Mouse (Mus musculus) MEL (cell line): ENCODE results near the gene Olfr877. TPM values are rescaled to one million over a fixed set of nuclear protein-coding genes. Genes with fewer than 3 reads are reported as not detected.

Experiments used
- DNase-seq: peaks from one replicate; pipeline ENCODE4 v3.0.0; 2011; ENCODE audit warnings: low read depth, low spot score
- H3K27ac ChIP-seq: 2 replicates; pipeline ENCODE4 v1.5.1; 2012; ENCODE audit warnings: low read depth, mild to moderate bottlenecking, control low read depth, low read length, moderate library complexity; ENCODE audit not compliant: control insufficient read depth
- H3K27me3 ChIP-seq, 2 experiments: fragments of 150-350 bp in 1 of 2; sonication (generic) in 1 of 2; 2 replicates each; pipeline ENCODE4 v1.6.1; 2012; ENCODE audit warnings: low read length in 2 of 2, mild to moderate bottlenecking in 2 of 2, improper control_type of control experiment in 1 of 2, moderate library complexity in 1 of 2; ENCODE audit not compliant: insufficient read depth in 2 of 2, control insufficient read depth in 1 of 2
- H3K36me3 ChIP-seq, 2 experiments: 2 replicates each; pipeline ENCODE4 v1.6.1; 2012 to 2014; ENCODE audit warnings: low read length in 2 of 2, improper control_type of control experiment in 1 of 2, inconsistent platforms in 1 of 2, mild to moderate bottlenecking in 1 of 2; ENCODE audit not compliant: insufficient read depth in 2 of 2, control insufficient read depth in 1 of 2
- H3K4me1 ChIP-seq, 2 experiments: fragments of 150-350 bp in 1 of 2; sonication (generic) in 1 of 2; 2 replicates each; pipeline ENCODE4 v1.6.1; 2012; ENCODE audit warnings: low read length in 2 of 2, improper control_type of control experiment in 1 of 2, mild to moderate bottlenecking in 1 of 2; ENCODE audit not compliant: insufficient read depth in 2 of 2, control insufficient read depth in 1 of 2
- H3K4me3 ChIP-seq, 2 experiments: fragments of 150-350 bp in 1 of 2; sonication (generic) in 1 of 2; 2 replicates each; pipeline ENCODE4 v1.5.1; 2012; ENCODE audit warnings: low read depth in 2 of 2, low read length in 2 of 2, mild to moderate bottlenecking in 2 of 2, moderate library complexity in 2 of 2, control low read depth in 1 of 2, improper control_type of control experiment in 1 of 2; ENCODE audit not compliant: control insufficient read depth in 1 of 2, insufficient read depth in 1 of 2
- H3K79me2 ChIP-seq: 2 replicates; pipeline ENCODE4 v1.6.1; 2012; ENCODE audit warnings: mild to moderate bottlenecking, low read length, moderate library complexity; ENCODE audit not compliant: control insufficient read depth, poor library complexity, insufficient read depth
- H3K9ac ChIP-seq: 2 replicates; pipeline ENCODE4 v1.6.1; 2012; ENCODE audit warnings: low read depth, mild to moderate bottlenecking, control low read depth, low read length, moderate library complexity; ENCODE audit not compliant: control insufficient read depth, poor library complexity, severe bottlenecking
- H3K9me3 ChIP-seq: fragments of 150-350 bp; sonication (generic); replicated peaks from 2 replicates; pipeline ENCODE4 v1.6.1; 2012; ENCODE audit warnings: mild to moderate bottlenecking, low read length, improper control_type of control experiment, moderate library complexity; ENCODE audit not compliant: insufficient read depth
- CHD1 ChIP-seq: IDR thresholded peaks from 2 replicates; pipeline ENCODE4 v1.6.1; 2012; ENCODE audit warnings: low read depth, mild to moderate bottlenecking, inconsistent platforms, low read length, improper control_type of control experiment
- E2F4 ChIP-seq: IDR thresholded peaks from 2 replicates; pipeline ENCODE4 v1.6.1; 2011; ENCODE audit warnings: low read depth, low read length, improper control_type of control experiment, borderline replicate concordance
- EP300 ChIP-seq, 2 experiments: IDR thresholded peaks; 2 replicates each; pipeline ENCODE4 v1.6.1; 2011; ENCODE audit warnings: improper control_type of control experiment in 2 of 2, low read length in 2 of 2, low read depth in 1 of 2, mild to moderate bottlenecking in 1 of 2
- ETS1 ChIP-seq: IDR thresholded peaks from 2 replicates; pipeline ENCODE4 v1.6.1; 2012; ENCODE audit warnings: low read depth, mild to moderate bottlenecking, inconsistent platforms, low read length, improper control_type of control experiment, moderate library complexity
- JUND ChIP-seq: IDR thresholded peaks from 2 replicates; pipeline ENCODE4 v1.6.1; 2011; ENCODE audit warnings: low read depth, mild to moderate bottlenecking, improper control_type of control experiment, low read length
- MXI1 ChIP-seq: IDR thresholded peaks from 2 replicates; pipeline ENCODE4 v1.6.1; 2011; ENCODE audit warnings: mild to moderate bottlenecking, low read depth, low read length, improper control_type of control experiment
- NELFE ChIP-seq: IDR thresholded peaks from 2 replicates; pipeline ENCODE4 v1.6.1; 2011; ENCODE audit warnings: low read depth, low read length, improper control_type of control experiment
- NRF1 ChIP-seq: IDR thresholded peaks from 2 replicates; pipeline ENCODE4 v1.6.1; 2014; ENCODE audit warnings: low read depth, mild to moderate bottlenecking, inconsistent platforms, low read length, improper control_type of control experiment, moderate library complexity; ENCODE audit not compliant: poor library complexity, insufficient read depth, severe bottlenecking
- POLR2A ChIP-seq, 2 experiments: IDR thresholded peaks; 2 replicates each; pipeline ENCODE4 v1.6.1; 2011 to 2012; ENCODE audit warnings: low read length in 2 of 2, mild to moderate bottlenecking in 2 of 2, control low read depth in 1 of 2, improper control_type of control experiment in 1 of 2, low read depth in 1 of 2, moderate library complexity in 1 of 2; ENCODE audit not compliant: control insufficient read depth in 1 of 2, insufficient read depth in 1 of 2, poor library complexity in 1 of 2
- POLR2AphosphoS5 ChIP-seq: IDR thresholded peaks from 2 replicates; pipeline ENCODE4 v1.6.1; 2012; ENCODE audit warnings: low read depth, borderline replicate concordance, mild to moderate bottlenecking, inconsistent platforms, low read length, moderate library complexity, mixed read lengths
- RAD21 ChIP-seq: IDR thresholded peaks from 2 replicates; pipeline ENCODE4 v1.6.1; 2011; ENCODE audit warnings: mild to moderate bottlenecking, low read depth, low read length, improper control_type of control experiment
- RCOR1 ChIP-seq: IDR thresholded peaks from 2 replicates; pipeline ENCODE4 v1.6.1; 2012; ENCODE audit warnings: low read depth, mild to moderate bottlenecking, inconsistent platforms, low read length, improper control_type of control experiment
- SIN3A ChIP-seq: IDR thresholded peaks from 2 replicates; pipeline ENCODE4 v1.6.1; 2012; ENCODE audit warnings: low read length, improper control_type of control experiment, inconsistent platforms
- SMC3 ChIP-seq: IDR thresholded peaks from 2 replicates; pipeline ENCODE4 v1.6.1; 2011; ENCODE audit warnings: low read depth, low read length, improper control_type of control experiment
- TBP ChIP-seq: IDR thresholded peaks from 2 replicates; pipeline ENCODE4 v1.8.0; 2011; ENCODE audit warnings: low read depth, low read length, improper control_type of control experiment
- UBTF ChIP-seq: IDR thresholded peaks from 2 replicates; pipeline ENCODE4 v1.6.1; 2012; ENCODE audit warnings: low read depth, mild to moderate bottlenecking, inconsistent platforms, low read length, improper control_type of control experiment, moderate library complexity, borderline replicate concordance; ENCODE audit not compliant: insufficient read depth
- ZNF384 ChIP-seq: IDR thresholded peaks from 2 replicates; pipeline ENCODE4 v1.6.1; 2012; ENCODE audit warnings: low read depth, mild to moderate bottlenecking, inconsistent platforms, low read length, improper control_type of control experiment
- polyA plus RNA-seq, 2 experiments: library from polyadenylated mRNA; stranded (reverse) in 1 of 2; unstranded in 1 of 2; fragments of >175 nt in 1 of 2; fragments of >200 nt in 1 of 2; gene quantifications; 2 replicates each; pipeline versions ENCODE4 v1.2.1 to v1.2.4; 2012; ENCODE audit warnings: low replicate concordance in 2 of 2, low read depth in 1 of 2; ENCODE audit not compliant: insufficient read length in 2 of 2, insufficient read depth in 1 of 2, missing spikeins in 1 of 2
- total RNA-seq: library from RNA; depleted of rRNA; stranded (reverse); fragments of 300-350 nt; gene quantifications from 2 replicates; pipeline ENCODE4 v1.2.3, GENCODE M21; 2012

Gene Olfr877
- total and polyA plus RNA-seq, 3 experiments, result not detected

DNA sequence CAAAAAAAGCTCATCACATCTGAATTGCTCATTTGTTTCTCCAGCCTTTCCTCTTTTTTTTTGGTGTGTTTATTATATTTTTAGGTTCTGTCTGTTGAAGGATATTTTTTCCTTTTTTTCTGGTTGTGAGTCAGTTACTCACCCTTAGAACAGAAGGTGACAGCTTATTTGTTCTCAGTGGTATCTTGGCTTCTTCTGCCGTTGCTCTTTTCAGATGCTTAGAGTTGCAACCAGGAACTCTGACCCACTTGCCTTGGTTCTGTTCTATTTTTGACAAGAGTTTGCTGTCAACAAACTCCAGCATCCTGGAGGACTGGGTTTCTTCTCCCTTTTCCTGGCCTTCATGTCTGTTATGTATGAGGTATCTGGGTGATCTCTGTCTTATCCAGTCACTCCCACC lies 9.3 kb downstream of the Olfr877 start:
- H3K4me1 ChIP-seq, result no peaks in the 10 kb centered on the region
- TF ChIP-seq JUND (no peak), ETS1 (no peak), UBTF (no peak), POLR2AphosphoS5 (no peak), RCOR1 (no peak), RAD21 (no peak), CHD1 (no peak), NELFE (no peak), NRF1 (no peak), E2F4 (no peak), EP300 (IDR thresholded peaks at IDR 0.05; ENCODE audit: low read depth in 1 of 2, low read length in 2 of 2) (no peak), ZNF384 (no peak), SIN3A (no peak), TBP (no peak), POLR2A (IDR thresholded peaks at IDR 0.05; ENCODE audit: control insufficient read depth in 1 of 2, insufficient read depth in 1 of 2, low read depth in 1 of 2, low read length in 2 of 2, poor library complexity in 1 of 2) (no peak), MXI1 (no peak)
- no peak overlapping the region for H3K4me3 ChIP-seq
- no peak for DNase-seq
- H3K79me2 ChIP-seq, result no peaks in the 10 kb centered on the region
- H3K9me3 ChIP-seq, result no peaks in the 10 kb centered on the region
- no peak overlapping the region for H3K9ac ChIP-seq
- H3K27ac ChIP-seq, result no peak overlapping the region
- H3K27me3 ChIP-seq, result no peaks in the 10 kb centered on the region
- H3K36me3 ChIP-seq, result no peaks in the 10 kb centered on the region

DNA sequence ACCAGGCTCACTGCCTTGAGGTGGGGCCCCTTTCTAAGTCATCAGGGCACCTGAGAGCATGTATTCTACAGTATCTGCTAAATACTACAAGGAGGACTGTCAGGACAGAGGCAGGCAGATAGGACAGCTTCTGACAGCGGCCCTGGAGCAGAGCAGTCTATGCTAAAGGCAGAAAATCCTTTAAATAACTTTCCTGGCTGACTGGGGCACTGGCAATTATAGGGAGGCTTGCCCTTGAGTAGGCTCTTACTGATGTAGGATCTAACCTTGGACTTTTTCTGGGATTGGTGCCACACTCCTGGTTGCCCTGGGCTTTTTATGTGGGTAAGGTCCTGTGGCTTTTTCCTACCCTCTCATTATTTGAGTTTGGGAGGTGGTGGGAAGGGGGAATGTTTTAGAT lies 16.2 kb downstream of the Olfr877 start:
- H3K27me3 ChIP-seq, result no peaks in the 10 kb centered on the region
- no peaks in the 10 kb centered on the region for H3K9me3 ChIP-seq
- no peaks in the 10 kb centered on the region for H3K4me1 ChIP-seq
- DNase-seq, result no peak
- H3K27ac ChIP-seq, result no peak overlapping the region
- no peaks in the 10 kb centered on the region for H3K79me2 ChIP-seq
- no peak overlapping the region for H3K4me3 ChIP-seq
- TF ChIP-seq ETS1, result no peak
- no peak for TF ChIP-seq SMC3
- TF ChIP-seq ZNF384, result no peak
- TF ChIP-seq, all 39 proteins: peak for 0
- Histone ChIP-seq H3K9ac (no peak overlapping the region), H3K36me3 (no peaks in the 10 kb centered on the region)
